Mouse (Mus musculus) limb, embryonic 11.5 days (tissue): ENCODE data around the gene Ednrb. TPM values are rescaled to one million over a fixed set of nuclear protein-coding genes. Genes with fewer than 3 reads are reported as not detected.

Source experiments
- ATAC-seq: fragments of 200-750 bp; cut with Nextera tagmentation; 2 replicates; pipeline ENCODE4 v1.8.0; 2017; ENCODE audit warnings: low read depth; ENCODE audit not compliant: insufficient number of reproducible peaks, low FRiP score, low TSS enrichment
- DNase-seq: peaks from one replicate; pipeline ENCODE4 v3.0.0-alpha.2; 2015; ENCODE audit warnings: low spot score
- H3K27ac ChIP-seq: fragments of 300-500 bp; sonication (generic); replicated peaks from 2 replicates; pipeline ENCODE4 v1.5.1; 2014; ENCODE audit warnings: low read depth, mild to moderate bottlenecking, low read length
- H3K27me3 ChIP-seq: fragments of 300-500 bp; sonication (generic); 2 replicates; pipeline ENCODE4 v1.6.1; 2014; ENCODE audit warnings: mild to moderate bottlenecking, low read length, mixed read lengths; ENCODE audit not compliant: control insufficient read depth, insufficient read depth
- H3K36me3 ChIP-seq: fragments of 300-500 bp; sonication (generic); 2 replicates; pipeline ENCODE4 v1.6.1; 2014; ENCODE audit warnings: mild to moderate bottlenecking, low read length, moderate library complexity, mixed read lengths; ENCODE audit not compliant: control insufficient read depth, insufficient read depth
- H3K4me1 ChIP-seq: fragments of 300-500 bp; sonication (generic); 2 replicates; pipeline ENCODE4 v1.6.1; 2014; ENCODE audit warnings: low read length, mixed read lengths; ENCODE audit not compliant: control insufficient read depth, insufficient read depth
- H3K4me2 ChIP-seq: fragments of 300-500 bp; sonication (generic); 2 replicates; pipeline ENCODE4 v1.6.1; 2014; ENCODE audit warnings: low read depth, mild to moderate bottlenecking, moderate library complexity; ENCODE audit not compliant: severe bottlenecking
- H3K4me3 ChIP-seq: fragments of 300-500 bp; sonication (generic); 2 replicates; pipeline ENCODE4 v1.5.1; 2014; ENCODE audit warnings: low read depth, low read length
- H3K9ac ChIP-seq: fragments of 300-500 bp; sonication (generic); 2 replicates; pipeline ENCODE4 v1.6.1; 2014; ENCODE audit warnings: mild to moderate bottlenecking, low read length
- H3K9me3 ChIP-seq: fragments of 300-500 bp; sonication (generic); 2 replicates; pipeline ENCODE4 v1.6.1; 2016; ENCODE audit warnings: low read length; ENCODE audit not compliant: control insufficient read depth
- WGBS: fragments of 180-500 bp; shearing (Covaris S2); extraction: QIAGEN DNeasy Blood & Tissue Kit; methylation state at CpG from one replicate; pipeline ENCODE4 v1.1.7; 2014; 5-methylcytosine and 5-hydroxymethylcytosine counted together
- polyA plus RNA-seq: library from polyadenylated mRNA; unstranded; fragments of >200 nt; fragmentation: Nextera tagmentation; extraction: Ambion mirVana; gene quantifications from 2 replicates; pipeline ENCODE4 v1.2.1, GENCODE M21; 2014

Gene Ednrb
- polyA plus RNA-seq, 1 experiment from 2014 or later, result 6.7 TPM

- no peaks in the 10 kb centered on the region for H3K9me3 ChIP-seq
- H3K36me3 ChIP-seq, result no peaks in the 10 kb centered on the region
- no peak overlapping the region for H3K27ac ChIP-seq
- ATAC-seq, result no peak
- WGBS, result 75% methylated on average over 2 of the region's 2 CpGs
- no peak overlapping the region for H3K4me3 ChIP-seq
- H3K4me1 ChIP-seq, result no peaks in the 10 kb centered on the region
- no peak for DNase-seq
- H3K27me3 ChIP-seq, result no peaks in the 10 kb centered on the region
- H3K4me2 ChIP-seq, result no peak overlapping the region
- H3K9ac ChIP-seq, result no peak overlapping the region
Observed at GRCm38 (mm10) chr14:103865226-103865625, 21.0 kb upstream of the Ednrb start.

GRCm38 (mm10) chr14:103850071-103850845 is 6.1 kb upstream of the Ednrb start:
- H3K9me3 ChIP-seq, result no peaks in the 10 kb centered on the region
- no peak for ATAC-seq
- no peak overlapping the region for H3K27ac ChIP-seq
- no peaks in the 10 kb centered on the region for H3K4me1 ChIP-seq
- H3K4me3 ChIP-seq, result no peak overlapping the region
- DNase-seq, result no peak
- no peaks in the 10 kb centered on the region for H3K27me3 ChIP-seq
- 74% methylated on average over 7 of the region's 7 CpGs for WGBS
- H3K36me3 ChIP-seq, result no peaks in the 10 kb centered on the region
- H3K4me2 ChIP-seq, result no peak overlapping the region
- H3K9ac ChIP-seq, result no peak overlapping the region

DNA sequence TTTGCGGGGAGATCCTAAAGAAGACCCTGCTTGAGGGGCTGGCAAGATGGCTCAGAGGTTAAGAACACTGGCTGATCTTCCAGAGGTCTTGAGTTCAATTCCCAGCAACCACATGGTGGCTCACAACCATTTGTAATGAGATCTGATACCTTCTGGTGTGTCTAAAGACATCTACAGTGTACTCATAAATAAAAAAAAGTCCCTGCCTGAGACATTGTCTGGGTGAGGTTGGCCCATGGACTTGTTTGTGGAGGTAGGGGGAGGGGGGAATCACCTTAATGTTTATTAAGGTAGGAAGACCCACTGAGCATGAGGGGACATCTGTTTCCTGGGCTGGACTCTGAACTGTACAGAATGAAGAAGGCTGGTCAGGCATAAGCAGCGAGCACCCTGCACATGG is 1.5 kb upstream of the Ednrb start:
- Histone ChIP-seq H3K9ac (no peak overlapping the region), H3K27me3 (peaks cover 6% of the 10 kb centered on the region; the same call in 1 of the 2 replicates), H3K4me3 (no peak overlapping the region), H3K36me3 (no peaks in the 10 kb centered on the region), H3K4me1 (peaks cover 5% of the 10 kb centered on the region; the same call in 1 of the 2 replicates), H3K4me2 (no peak overlapping the region), H3K9me3 (no peaks in the 10 kb centered on the region), H3K27ac (no peak overlapping the region)
- WGBS, result 91% methylated on average over 2 of the region's 2 CpGs
- ATAC-seq (no peak), DNase-seq (no peak)

- H3K9me3 ChIP-seq, result no peaks in the 10 kb centered on the region
- H3K9ac ChIP-seq, result no peak overlapping the region
- ATAC-seq (no peak), DNase-seq (no peak)
- no peaks in the 10 kb centered on the region for H3K36me3 ChIP-seq
- no peak overlapping the region for H3K4me3 ChIP-seq
- no peak overlapping the region for H3K27ac ChIP-seq
- H3K4me2 ChIP-seq, result no peak overlapping the region
- H3K27me3 ChIP-seq, result peaks cover 6% of the 10 kb centered on the region; the same call in 1 of the 2 replicates
- WGBS, result 81% methylated on average over 7 of the region's 7 CpGs
- H3K4me1 ChIP-seq, result peaks cover 5% of the 10 kb centered on the region; the same call in 1 of the 2 replicates
Observed at GRCm38 (mm10) chr14:103844944-103845343, 742 bp upstream of the Ednrb start.

GRCm38 (mm10) chr14:103843371-103844001 is 716 bp downstream of the Ednrb start:
- Histone ChIP-seq H3K9me3 (no peaks in the 10 kb centered on the region), H3K4me2 (peak overlapping the region; percentile 95), H3K36me3 (no peaks in the 10 kb centered on the region), H3K27me3 (peaks cover 6% of the 10 kb centered on the region; the same call in 1 of the 2 replicates), H3K27ac (no peak overlapping the region), H3K4me1 (peaks cover 5% of the 10 kb centered on the region; the same call in 1 of the 2 replicates), H3K4me3 (peak overlapping the region; percentile 45), H3K9ac (0 out of 2 replicates have a peak overlapping the region, but pooled peaks have one; percentile 9)
- DNase-seq, result peak; percentile 66
- under 1% methylated on average over 30 of the region's 30 CpGs for WGBS
- ATAC-seq, result peak; percentile 72

GRCm38 (mm10) chr14:103842896-103843295 is 1.3 kb downstream of the Ednrb start:
- H3K4me2 ChIP-seq, result peak overlapping the region; percentile 95
- H3K27ac ChIP-seq, result no peak overlapping the region
- H3K27me3 ChIP-seq, result peaks cover 6% of the 10 kb centered on the region; the same call in 1 of the 2 replicates
- 14% methylated on average over 16 of the region's 16 CpGs for WGBS
- H3K4me3 ChIP-seq, result peak overlapping the region; percentile 45
- H3K36me3 ChIP-seq, result no peaks in the 10 kb centered on the region
- ATAC-seq (no peak), DNase-seq (no peak)
- no peak overlapping the region for H3K9ac ChIP-seq
- H3K9me3 ChIP-seq, result no peaks in the 10 kb centered on the region
- peaks cover 5% of the 10 kb centered on the region; the same call in 1 of the 2 replicates for H3K4me1 ChIP-seq

DNA sequence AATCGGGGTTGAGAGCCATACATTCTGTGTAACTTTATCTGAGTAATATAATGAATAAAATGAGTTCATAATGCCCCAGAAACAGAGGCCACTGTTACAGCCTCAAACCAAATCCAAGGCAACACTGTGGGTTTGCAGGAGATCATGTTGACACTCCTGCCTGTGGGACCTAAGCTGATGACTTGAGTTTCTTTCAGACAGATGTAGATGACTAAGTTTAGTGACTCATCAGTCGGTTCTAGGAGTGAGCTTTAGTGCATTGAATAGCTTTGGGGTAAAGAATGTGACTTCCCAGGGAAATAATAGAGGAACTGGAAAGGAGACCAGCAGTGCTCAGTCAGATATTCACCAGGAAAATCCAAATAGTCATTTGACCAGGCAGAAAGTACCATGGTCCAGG is 3.8 kb downstream of the Ednrb start:
- no peak for ATAC-seq
- Histone ChIP-seq H3K36me3 (no peaks in the 10 kb centered on the region), H3K4me1 (peaks cover 5% of the 10 kb centered on the region; the same call in 1 of the 2 replicates), H3K9me3 (no peaks in the 10 kb centered on the region), H3K27ac (no peak overlapping the region), H3K4me3 (no peak overlapping the region), H3K4me2 (no peak overlapping the region), H3K27me3 (peaks cover 6% of the 10 kb centered on the region; the same call in 1 of the 2 replicates), H3K9ac (no peak overlapping the region)
- WGBS, result 84% methylated on average over 2 of the region's 2 CpGs
- DNase-seq, result no peak

DNA sequence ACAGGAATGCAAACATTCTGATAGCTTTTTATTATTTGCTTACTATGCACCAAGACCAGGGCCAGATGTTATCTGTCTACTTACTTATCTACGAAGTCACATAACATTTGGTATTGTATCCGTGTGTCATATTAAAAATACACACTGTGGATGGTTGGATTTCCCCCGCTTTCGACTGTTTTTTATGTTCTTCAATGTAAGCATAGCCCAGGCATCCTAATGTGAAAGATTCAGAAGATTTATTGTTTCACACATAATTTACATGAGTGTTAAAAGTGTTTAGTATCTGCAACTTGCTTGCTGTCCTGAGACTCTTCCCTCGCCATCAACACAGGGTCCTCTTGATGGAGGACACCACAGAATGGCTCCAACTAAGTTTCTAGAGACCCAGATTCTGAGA is 5.3 kb downstream of the Ednrb start:
- H3K4me2 ChIP-seq, result no peak overlapping the region
- 86% methylated on average over 5 of the region's 5 CpGs for WGBS
- ATAC-seq, result no peak

More for the DNA sequence above, 5.3 kb downstream of the Ednrb start:
- Histone ChIP-seq H3K4me1 (0 out of 2 replicates have a peak, but pooled peaks cover under 1% of the 10 kb centered on the region), H3K36me3 (no peaks in the 10 kb centered on the region), H3K27me3 (peaks cover 6% of the 10 kb centered on the region; the same call in 1 of the 2 replicates), H3K9ac (no peak overlapping the region), H3K4me3 (no peak overlapping the region), H3K27ac (no peak overlapping the region), H3K9me3 (no peaks in the 10 kb centered on the region)
- DNase-seq, result no peak
